Mouse (Mus musculus) left cerebral cortex, adult 2 months (tissue): ENCODE data around the gene Rnase9. TPM values are rescaled to one million over a fixed set of nuclear protein-coding genes. Genes with fewer than 3 reads are reported as not detected.

Experiments
- DNase-seq, 2 experiments: peaks; one replicate each; pipeline ENCODE4 v3.0.0; 2021 to 2022; ENCODE audit warnings: low spot score in 2 of 2, mixed read lengths in 1 of 2; ENCODE audit errors: extremely low spot score in 1 of 2
- H3K27ac ChIP-seq: fragments of 200-600 bp; 2 replicates; pipeline ENCODE4 v1.8.1; 2022
- H3K4me3 ChIP-seq: fragments of 200-600 bp; 2 replicates; pipeline ENCODE4 v1.8.1; 2022
- CTCF ChIP-seq: fragments of 200-600 bp; IDR thresholded peaks from 2 replicates; pipeline ENCODE4 v1.8.1; 2022; ENCODE audit warnings: antibody characterized with exemption, mild to moderate bottlenecking, moderate library complexity
- intact Hi-C: fragments of 180-260 bp; cut with DNase I; formaldehyde crosslinking; loops from one replicate; pipeline ENCODE4 v1.15.1; 2025
- total RNA-seq, 2 experiments: library from RNA; stranded (reverse); gene quantifications; 2 replicates each; pipeline ENCODE4 v1.2.3; 2021

The Rnase9 gene
- total RNA-seq, 2 experiments from 2014 or later = not detected

DNA sequence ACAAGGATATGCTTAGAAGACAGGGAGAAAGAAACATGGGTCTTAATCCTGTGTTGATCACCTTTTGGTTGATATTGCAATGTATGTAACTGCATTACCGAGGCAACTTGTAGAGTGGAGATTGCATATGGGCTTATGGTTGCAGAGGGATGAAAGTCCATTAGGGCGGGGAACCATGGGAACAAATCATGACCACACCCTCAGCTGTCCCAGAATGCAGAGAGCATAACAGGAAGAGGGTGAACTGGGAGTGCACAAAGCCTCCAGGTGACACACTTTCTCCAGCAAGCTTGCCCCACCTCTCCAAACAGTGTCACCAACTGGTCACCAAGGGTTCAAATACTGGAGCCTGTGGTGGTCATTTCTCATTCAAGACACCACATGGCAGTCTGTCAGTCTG, 39.4 kb upstream of the Rnase9 start:
- no peak for TF ChIP-seq CTCF
- no peak for DNase-seq
- Histone ChIP-seq H3K27ac (no peak overlapping the region), H3K4me3 (no peak overlapping the region)
- intact Hi-C loops = loop anchor here (10.0 kb wide), 1 partner anchor 1296 kb away; the partner anchor contains the start of gene Armh4

GRCm38 (mm10) chr14:51079180-51079579, 37.5 kb upstream of the Rnase9 start:
- no peak for DNase-seq
- no peak for TF ChIP-seq CTCF
- Histone ChIP-seq H3K4me3 (no peak overlapping the region), H3K27ac (no peak overlapping the region)
- intact Hi-C loops = no loop called here

DNA sequence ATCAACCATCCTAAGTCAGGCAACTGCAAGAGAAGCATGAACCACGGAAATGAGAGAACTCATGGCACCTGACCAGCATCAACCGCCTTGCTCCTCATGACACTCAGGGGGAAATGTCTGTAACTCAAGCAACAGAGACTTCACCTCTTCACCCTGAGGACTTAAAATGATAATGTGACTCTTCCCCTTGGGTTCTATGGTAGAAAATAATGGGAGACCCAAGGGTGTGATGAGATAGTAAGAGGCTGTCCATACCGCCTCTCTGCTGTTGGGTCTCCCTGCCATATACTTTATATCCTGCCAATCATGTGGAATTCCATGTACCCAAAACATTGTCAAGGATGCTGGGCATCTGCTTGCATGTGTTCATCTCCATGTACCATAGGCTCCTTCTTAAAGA, 32.7 kb upstream of the Rnase9 start, which contains the start of gene Olfr750:
Olfr750 (minus strand) TSS at position 101 of the 400 bp plus-strand sequence.
- TF ChIP-seq CTCF = no peak
- Histone ChIP-seq H3K27ac (no peak within 1 kb of the TSS), H3K4me3 (no peak within 1 kb of the TSS)
- intact Hi-C loops = no loop called here
- no peak for DNase-seq

DNA sequence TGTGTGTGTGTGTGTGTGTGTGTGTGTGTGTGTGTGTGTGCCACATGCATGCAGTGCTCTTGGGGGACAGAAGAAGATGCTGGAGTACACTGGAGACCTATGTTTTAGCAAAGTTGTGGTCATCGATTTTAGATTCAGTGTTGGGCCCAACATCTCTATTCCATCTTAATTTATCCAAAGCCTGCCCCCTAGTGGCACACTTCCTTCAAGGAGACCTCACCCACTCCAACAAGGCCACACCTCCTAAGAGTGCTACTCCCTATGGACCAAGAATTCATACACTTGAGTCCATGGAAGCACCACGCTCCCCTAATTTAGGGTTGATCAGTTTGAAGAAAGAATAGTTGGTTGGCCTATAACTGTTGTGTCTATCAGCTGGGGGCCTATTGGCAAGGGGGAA, 27.9 kb upstream of the Rnase9 start:
- peak; percentile 35 for TF ChIP-seq CTCF
- no peak overlapping the region for H3K4me3 ChIP-seq
- H3K27ac ChIP-seq = no peak overlapping the region
- no peak for DNase-seq
- intact Hi-C loops = loop anchor here (10.0 kb wide), 2 partner anchors 1205 to 1895 kb away; partner anchors contain the start of gene Naa30

GRCm38 (mm10) chr14:51068956-51069355, 27.3 kb upstream of the Rnase9 start:
- intact Hi-C loops = loop anchor here (10.0 kb wide), 2 partner anchors 1204 to 1894 kb away; partner anchors contain the start of gene Naa30
- no peak for TF ChIP-seq CTCF
- H3K27ac ChIP-seq = no peak overlapping the region; the same call in 1 of the 2 replicates
- no peak overlapping the region for H3K4me3 ChIP-seq
- DNase-seq = no peak

- intact Hi-C loops = loop anchor here (10.0 kb wide), 2 partner anchors 1196 to 1886 kb away; partner anchors contain the start of gene Naa30
- no peak for DNase-seq
- no peak for TF ChIP-seq CTCF
- H3K27ac ChIP-seq = no peak overlapping the region
- no peak overlapping the region for H3K4me3 ChIP-seq
Measured at GRCm38 (mm10) chr14:51060761-51061160, 19.1 kb upstream of the Rnase9 start.

- DNase-seq = no peak
- TF ChIP-seq CTCF = no peak
- intact Hi-C loops = no loop called here
- no peak within 1 kb of the TSS for H3K4me3 ChIP-seq
- H3K27ac ChIP-seq = no peak within 1 kb of the TSS
Measured at GRCm38 (mm10) chr14:51057401-51057831, 15.7 kb upstream of the Rnase9 start, which contains the start of gene Rnase12. Gene Rnase12 (minus strand): TSS chr14:51057661.

DNA sequence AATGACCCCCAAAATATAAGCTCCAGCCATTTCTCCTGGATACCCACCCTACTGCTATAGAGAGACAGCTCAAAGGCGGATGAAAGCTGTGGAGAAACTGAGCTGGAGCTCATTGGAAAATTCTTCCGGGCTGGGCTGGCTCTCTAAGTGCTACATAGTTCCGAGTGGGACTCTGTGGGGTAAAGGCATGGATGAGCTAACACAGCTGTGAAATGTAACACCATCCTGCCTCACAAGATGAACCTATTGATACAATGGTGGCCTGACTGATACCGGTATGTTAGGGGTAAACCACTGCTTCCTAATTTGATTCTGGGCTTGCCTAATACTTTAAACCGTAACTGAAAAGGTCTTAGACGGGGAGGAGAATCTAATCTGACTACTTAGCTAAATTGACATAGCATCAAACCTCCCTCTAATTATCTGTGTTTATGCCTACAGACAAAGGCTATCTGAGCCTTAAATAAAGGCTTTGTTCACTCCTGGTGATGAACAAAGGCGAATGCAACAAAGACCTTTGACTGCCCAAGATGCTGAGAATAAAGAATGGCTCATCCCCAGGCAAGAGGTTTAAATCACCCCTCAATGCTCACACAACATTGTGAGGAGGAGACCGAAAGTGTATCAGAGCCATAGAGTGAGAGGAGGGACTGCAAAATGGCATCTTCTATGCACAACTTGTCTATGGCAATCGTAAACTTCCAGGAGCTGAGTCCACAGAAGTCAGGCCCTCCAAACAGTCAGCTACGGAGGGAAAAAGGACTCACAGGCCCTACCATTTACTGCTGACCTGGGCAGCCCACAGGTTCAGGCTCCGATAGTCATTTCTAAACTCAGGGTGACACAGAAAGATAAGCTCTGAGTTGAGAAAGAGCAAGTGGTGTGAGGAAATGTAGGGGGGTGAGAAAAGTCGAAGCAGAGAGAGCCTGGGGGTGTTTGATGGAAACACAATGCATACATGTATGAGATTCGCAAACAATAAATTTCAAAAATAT, 12.9 kb upstream of the Rnase9 start:
- no peak for DNase-seq
- intact Hi-C loops = no loop called here
- TF ChIP-seq CTCF = no peak
- no peak overlapping the region for H3K4me3 ChIP-seq
- no peak overlapping the region for H3K27ac ChIP-seq

DNA sequence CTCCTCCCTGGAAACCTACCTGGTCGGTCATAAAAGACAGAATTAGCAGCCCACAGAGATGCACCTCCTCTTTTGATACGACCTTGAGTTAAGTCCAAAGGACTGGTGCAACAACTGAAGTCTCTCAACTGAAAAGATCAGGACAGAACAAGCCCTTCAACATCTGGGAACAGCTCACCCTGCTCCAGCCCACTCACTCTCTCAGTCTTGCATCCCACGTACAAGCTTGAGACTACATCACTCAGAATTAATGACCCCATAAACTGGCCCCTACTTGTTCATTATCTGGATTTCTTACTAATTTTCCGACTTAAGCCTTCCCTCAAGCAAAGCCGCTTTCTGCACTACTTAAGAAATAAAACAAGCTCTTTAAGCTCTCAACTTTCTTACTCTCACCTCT, 11.5 kb upstream of the Rnase9 start:
- no peak overlapping the region for H3K27ac ChIP-seq
- intact Hi-C loops = no loop called here
- TF ChIP-seq CTCF = no peak
- no peak overlapping the region for H3K4me3 ChIP-seq
- no peak for DNase-seq

DNA sequence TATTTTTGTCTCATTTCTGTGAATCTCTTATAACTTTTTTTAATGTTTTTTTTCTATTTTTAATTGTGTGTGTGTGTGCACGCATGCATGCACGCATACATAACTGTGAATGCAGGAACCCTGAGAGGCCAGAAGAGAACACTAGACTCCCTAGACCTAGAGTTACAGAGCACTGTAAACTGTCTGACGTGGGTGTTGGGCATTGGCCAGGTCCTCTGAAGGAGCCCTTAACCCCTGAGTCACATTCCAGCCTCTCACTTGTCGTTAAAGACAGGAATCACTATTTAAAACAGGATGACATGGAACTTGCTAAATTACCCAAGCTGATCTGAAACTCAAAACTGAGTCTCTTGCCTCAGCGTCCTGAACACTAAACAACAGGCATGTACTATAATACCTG, 10.3 kb upstream of the Rnase9 start:
- no peak overlapping the region for H3K4me3 ChIP-seq
- no peak overlapping the region for H3K27ac ChIP-seq
- DNase-seq = no peak
- intact Hi-C loops = no loop called here
- TF ChIP-seq CTCF = no peak

- no peak within 1 kb of the TSS for H3K4me3 ChIP-seq
- no peak for DNase-seq
- intact Hi-C loops = no loop called here
- no peak within 1 kb of the TSS for H3K27ac ChIP-seq
- no peak for TF ChIP-seq CTCF
Measured at GRCm38 (mm10) chr14:51050063-51050462, 8.4 kb upstream of the Rnase9 start, which contains the start of gene Rnase11. Gene Rnase11 (minus strand): TSS chr14:51050163.

DNA sequence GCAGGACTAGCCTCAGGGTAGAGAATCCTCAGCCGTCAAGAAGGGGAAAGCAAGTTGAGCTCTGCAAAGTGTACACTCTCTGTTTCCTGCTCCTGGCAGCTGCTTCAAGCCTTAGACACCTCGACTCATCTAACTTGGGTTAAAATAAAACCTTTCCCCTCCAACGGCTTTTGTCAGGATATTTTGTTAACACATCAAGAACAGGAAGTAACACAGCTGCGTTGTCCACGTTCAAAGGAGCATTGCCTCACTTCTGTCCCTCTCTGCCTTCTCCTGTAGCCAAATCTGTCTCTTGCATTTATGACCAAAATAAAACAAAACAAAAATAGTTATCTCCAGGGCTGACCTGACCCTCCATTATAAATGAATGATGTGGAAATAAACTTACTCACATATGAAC, 6.2 kb upstream of the Rnase9 start:
- Histone ChIP-seq H3K4me3 (no peak overlapping the region), H3K27ac (no peak overlapping the region)
- DNase-seq = no peak
- no peak for TF ChIP-seq CTCF
- intact Hi-C loops = no loop called here
